Mouse (Mus musculus) embryonic fibroblast, embryonic 13.5 days (primary cell): ENCODE results near the gene Pax7. TPM values are rescaled to one million over a fixed set of nuclear protein-coding genes. Genes with fewer than 3 reads are reported as not detected.
A peak's percentile ranks its signal among the peaks of the same experiment; 100 is the strongest.

Source experiments
- H3K27ac ChIP-seq: 2 replicates; pipeline ENCODE4 v1.5.1; 2012; ENCODE audit warnings: low read length, control low read depth, inconsistent platforms; ENCODE audit not compliant: insufficient read depth
- H3K4me1 ChIP-seq: 2 replicates; pipeline ENCODE4 v1.6.1; 2011; ENCODE audit warnings: low read length; ENCODE audit not compliant: control insufficient read depth, insufficient read depth
- H3K4me3 ChIP-seq: 2 replicates; pipeline ENCODE4 v1.5.1; 2011; ENCODE audit warnings: mild to moderate bottlenecking, control low read depth, low read length; ENCODE audit not compliant: insufficient read depth
- CTCF ChIP-seq: IDR thresholded peaks from 2 replicates; pipeline ENCODE4 v1.5.1; 2011; ENCODE audit warnings: mild to moderate bottlenecking, control low read depth, low read length, moderate library complexity, borderline replicate concordance; ENCODE audit not compliant: insufficient read depth
- POLR2A ChIP-seq: IDR thresholded peaks from 2 replicates; pipeline ENCODE4 v1.6.1; 2011; ENCODE audit warnings: low read depth, mild to moderate bottlenecking, control low read depth, low read length, moderate library complexity
- polyA plus RNA-seq: library from polyadenylated mRNA; stranded (reverse); fragments of >200 nt; gene quantifications from 2 replicates; pipeline ENCODE4 v1.2.4, GENCODE M21; 2011; ENCODE audit warnings: low read depth; ENCODE audit not compliant: missing spikeins, insufficient read length

The Pax7 gene
- polyA plus RNA-seq, result 0.38 and 0.51 TPM in 2 replicates

- no peak for TF ChIP-seq POLR2A
- TF ChIP-seq CTCF, result no peak
- no peak within 1 kb of the TSS for H3K27ac ChIP-seq
- H3K4me3 ChIP-seq, result no peak within 1 kb of the TSS
- no peaks in the 10 kb centered on the region for H3K4me1 ChIP-seq
Measured at GRCm38 (mm10) chr4:139833036-139833634, at the start of gene Pax7. Gene Pax7 (minus strand): TSS chr4:139833528.

- no peak overlapping the region for H3K4me3 ChIP-seq
- no peaks in the 10 kb centered on the region for H3K4me1 ChIP-seq
- no peak overlapping the region for H3K27ac ChIP-seq
- TF ChIP-seq POLR2A (no peak), CTCF (no peak)
Measured at GRCm38 (mm10) chr4:139881796-139882195, 48.5 kb upstream of the Pax7 start.

GRCm38 (mm10) chr4:139879324-139879723 is 46.0 kb upstream of the Pax7 start:
- no peak overlapping the region for H3K27ac ChIP-seq
- TF ChIP-seq POLR2A, result no peak
- no peak for TF ChIP-seq CTCF
- H3K4me1 ChIP-seq, result no peaks in the 10 kb centered on the region
- H3K4me3 ChIP-seq, result no peak overlapping the region

- H3K4me3 ChIP-seq, result no peak overlapping the region
- TF ChIP-seq POLR2A, result no peak
- TF ChIP-seq CTCF, result no peak
- H3K27ac ChIP-seq, result no peak overlapping the region
- no peaks in the 10 kb centered on the region for H3K4me1 ChIP-seq
Measured at GRCm38 (mm10) chr4:139878443-139878842, 45.1 kb upstream of the Pax7 start.

- H3K4me3 ChIP-seq, result no peak overlapping the region
- TF ChIP-seq CTCF (peak; percentile 97), POLR2A (no peak)
- no peaks in the 10 kb centered on the region for H3K4me1 ChIP-seq
- no peak overlapping the region for H3K27ac ChIP-seq
Measured at GRCm38 (mm10) chr4:139877269-139877668, 43.9 kb upstream of the Pax7 start.

- H3K4me3 ChIP-seq, result no peak overlapping the region
- no peaks in the 10 kb centered on the region for H3K4me1 ChIP-seq
- H3K27ac ChIP-seq, result no peak overlapping the region
- peak; percentile 82 for TF ChIP-seq CTCF
- no peak for TF ChIP-seq POLR2A
Measured at GRCm38 (mm10) chr4:139872595-139872994, 39.3 kb upstream of the Pax7 start.

- TF ChIP-seq CTCF (no peak), POLR2A (no peak)
- Histone ChIP-seq H3K4me3 (no peak overlapping the region), H3K27ac (no peak overlapping the region), H3K4me1 (no peaks in the 10 kb centered on the region)
Measured at GRCm38 (mm10) chr4:139871699-139872098, 38.4 kb upstream of the Pax7 start.

- Histone ChIP-seq H3K27ac (no peak overlapping the region), H3K4me1 (no peaks in the 10 kb centered on the region), H3K4me3 (no peak overlapping the region)
- TF ChIP-seq CTCF, result no peak
- no peak for TF ChIP-seq POLR2A
Measured at GRCm38 (mm10) chr4:139863218-139863617, 29.9 kb upstream of the Pax7 start.

- Histone ChIP-seq H3K4me1 (no peaks in the 10 kb centered on the region), H3K4me3 (no peak overlapping the region), H3K27ac (no peak overlapping the region)
- TF ChIP-seq POLR2A (no peak), CTCF (peak; percentile 98)
Measured at GRCm38 (mm10) chr4:139858635-139859176, 25.4 kb upstream of the Pax7 start.

GRCm38 (mm10) chr4:139852219-139853035 is 19.1 kb upstream of the Pax7 start:
- no peak for TF ChIP-seq CTCF
- TF ChIP-seq POLR2A, result no peak
- Histone ChIP-seq H3K4me1 (no peaks in the 10 kb centered on the region), H3K27ac (no peak overlapping the region), H3K4me3 (no peak overlapping the region)
